Mouse (Mus musculus) midbrain, embryonic 14.5 days (tissue): ENCODE results near the gene Tns3. TPM values are rescaled to one million over a fixed set of nuclear protein-coding genes. Genes with fewer than 3 reads are reported as not detected.

ENCODE experiments used
- ATAC-seq: fragments of 200-750 bp; cut with Nextera tagmentation; 2 replicates; pipeline ENCODE4 v1.8.0; 2017; ENCODE audit warnings: moderate number of reproducible peaks, moderate library complexity; ENCODE audit not compliant: low FRiP score, low TSS enrichment
- DNase-seq: peaks from one replicate; pipeline ENCODE4 v3.0.0-alpha.2; 2015
- H3K27ac ChIP-seq: fragments of 300-500 bp; sonication (generic); replicated peaks from 2 replicates; pipeline ENCODE4 v1.5.1; 2014; ENCODE audit warnings: mild to moderate bottlenecking, low read depth, low read length, moderate library complexity
- H3K27me3 ChIP-seq: fragments of 300-500 bp; sonication (generic); 2 replicates; pipeline ENCODE4 v1.6.1; 2014; ENCODE audit warnings: low read length, control low read depth, mixed read lengths; ENCODE audit not compliant: control insufficient read depth, insufficient read depth
- H3K36me3 ChIP-seq: fragments of 300-500 bp; sonication (generic); 2 replicates; pipeline ENCODE4 v1.6.1; 2014; ENCODE audit warnings: low read length, control low read depth; ENCODE audit not compliant: control insufficient read depth, insufficient read depth
- H3K4me1 ChIP-seq: fragments of 300-500 bp; sonication (generic); 2 replicates; pipeline ENCODE4 v1.6.1; 2014; ENCODE audit warnings: mild to moderate bottlenecking, antibody characterized with exemption, low read length, control low read depth; ENCODE audit not compliant: control insufficient read depth, insufficient read depth
- H3K4me2 ChIP-seq: fragments of 300-500 bp; sonication (generic); 2 replicates; pipeline ENCODE4 v1.6.1; 2014; ENCODE audit warnings: mild to moderate bottlenecking, low read length, moderate library complexity
- H3K4me3 ChIP-seq: fragments of 300-500 bp; sonication (generic); replicated peaks from 2 replicates; pipeline ENCODE4 v1.5.1; 2014; ENCODE audit warnings: low read depth, low read length
- H3K9ac ChIP-seq: fragments of 300-500 bp; sonication (generic); replicated peaks from 2 replicates; pipeline ENCODE4 v1.6.1; 2014; ENCODE audit warnings: mild to moderate bottlenecking, low read length, moderate library complexity
- H3K9me3 ChIP-seq: fragments of 300-500 bp; sonication (generic); 2 replicates; pipeline ENCODE4 v1.6.1; 2016; ENCODE audit warnings: low read length, control low read depth, mixed read lengths; ENCODE audit not compliant: control insufficient read depth
- WGBS: fragments of 180-500 bp; shearing (Covaris S2); extraction: QIAGEN DNeasy Blood & Tissue Kit; methylation state at CpG from one replicate; pipeline ENCODE4 v1.1.7; 2014; 5-methylcytosine and 5-hydroxymethylcytosine counted together
- polyA plus RNA-seq: library from polyadenylated mRNA; unstranded; fragments of >200 nt; fragmentation: Nextera tagmentation; extraction: Ambion mirVana; gene quantifications from 2 replicates; pipeline ENCODE4 v1.2.1, GENCODE M21; 2014

Gene Tns3
- polyA plus RNA-seq, 1 experiment from 2014 or later: 4.4 TPM

- H3K4me3 ChIP-seq: no peak overlapping the region
- H3K9me3 ChIP-seq: no peaks in the 10 kb centered on the region
- H3K9ac ChIP-seq: no peak overlapping the region
- H3K27ac ChIP-seq: no peak overlapping the region
- ATAC-seq (no peak), DNase-seq (no peak)
- 76% methylated on average over 6 of the region's 6 CpGs for WGBS
- no peaks in the 10 kb centered on the region for H3K36me3 ChIP-seq
- 0 out of 2 replicates have a peak, but pooled peaks cover 6% of the 10 kb centered on the region for H3K27me3 ChIP-seq
- H3K4me1 ChIP-seq: peaks cover 6% of the 10 kb centered on the region; the same call in 1 of the 2 replicates
- H3K4me2 ChIP-seq: no peak overlapping the region
Observed at GRCm38 (mm10) chr11:8659061-8659460, 5.3 kb downstream of the Tns3 start.

DNA sequence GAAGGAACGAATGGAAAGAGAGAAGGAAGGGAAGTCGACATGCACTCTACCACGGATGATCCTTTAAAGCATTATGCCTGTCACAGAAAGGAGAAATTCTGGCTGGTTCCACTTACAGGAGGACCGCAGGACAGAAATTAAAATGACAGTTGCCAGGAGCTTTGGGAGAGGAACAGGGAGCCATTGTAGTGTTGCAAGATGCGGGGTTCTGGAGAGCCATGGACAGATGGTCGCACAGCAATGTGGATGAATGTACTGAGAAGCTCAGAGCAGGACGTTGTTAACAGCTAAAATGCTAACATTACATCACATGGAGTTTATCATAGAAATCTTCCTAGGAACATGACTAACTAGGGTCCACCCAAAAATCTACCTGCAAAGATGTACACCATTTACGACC, 6.8 kb downstream of the Tns3 start:
- WGBS: 95% methylated on average over 8 of the region's 8 CpGs
- Histone ChIP-seq H3K27me3 (no peaks in the 10 kb centered on the region), H3K36me3 (no peaks in the 10 kb centered on the region), H3K9ac (no peak overlapping the region), H3K4me3 (no peak overlapping the region), H3K9me3 (no peaks in the 10 kb centered on the region), H3K4me2 (no peak overlapping the region), H3K4me1 (peaks cover 4% of the 10 kb centered on the region; the same call in 1 of the 2 replicates), H3K27ac (no peak overlapping the region)
- ATAC-seq (no peak), DNase-seq (no peak)

GRCm38 (mm10) chr11:8656448-8657393, 7.6 kb downstream of the Tns3 start:
- Histone ChIP-seq H3K36me3 (no peaks in the 10 kb centered on the region), H3K4me3 (no peak overlapping the region), H3K9me3 (no peaks in the 10 kb centered on the region), H3K27ac (no peak overlapping the region), H3K9ac (no peak overlapping the region), H3K4me1 (peaks cover 4% of the 10 kb centered on the region; the same call in 1 of the 2 replicates), H3K4me2 (no peak overlapping the region), H3K27me3 (no peaks in the 10 kb centered on the region)
- DNase-seq (no peak), ATAC-seq (no peak)
- WGBS: 89% methylated on average over 12 of the region's 12 CpGs

GRCm38 (mm10) chr11:8653800-8654295, 10.5 kb downstream of the Tns3 start:
- Histone ChIP-seq H3K36me3 (no peaks in the 10 kb centered on the region), H3K4me2 (no peak overlapping the region), H3K9me3 (no peaks in the 10 kb centered on the region), H3K4me3 (no peak overlapping the region), H3K27me3 (no peaks in the 10 kb centered on the region), H3K4me1 (peaks cover 4% of the 10 kb centered on the region; the same call in 1 of the 2 replicates), H3K27ac (no peak overlapping the region), H3K9ac (no peak overlapping the region)
- peak; percentile 15; the same call in 1 of the 2 replicates for ATAC-seq
- WGBS: 61% methylated on average over 13 of the region's 13 CpGs
- DNase-seq: no peak

DNA sequence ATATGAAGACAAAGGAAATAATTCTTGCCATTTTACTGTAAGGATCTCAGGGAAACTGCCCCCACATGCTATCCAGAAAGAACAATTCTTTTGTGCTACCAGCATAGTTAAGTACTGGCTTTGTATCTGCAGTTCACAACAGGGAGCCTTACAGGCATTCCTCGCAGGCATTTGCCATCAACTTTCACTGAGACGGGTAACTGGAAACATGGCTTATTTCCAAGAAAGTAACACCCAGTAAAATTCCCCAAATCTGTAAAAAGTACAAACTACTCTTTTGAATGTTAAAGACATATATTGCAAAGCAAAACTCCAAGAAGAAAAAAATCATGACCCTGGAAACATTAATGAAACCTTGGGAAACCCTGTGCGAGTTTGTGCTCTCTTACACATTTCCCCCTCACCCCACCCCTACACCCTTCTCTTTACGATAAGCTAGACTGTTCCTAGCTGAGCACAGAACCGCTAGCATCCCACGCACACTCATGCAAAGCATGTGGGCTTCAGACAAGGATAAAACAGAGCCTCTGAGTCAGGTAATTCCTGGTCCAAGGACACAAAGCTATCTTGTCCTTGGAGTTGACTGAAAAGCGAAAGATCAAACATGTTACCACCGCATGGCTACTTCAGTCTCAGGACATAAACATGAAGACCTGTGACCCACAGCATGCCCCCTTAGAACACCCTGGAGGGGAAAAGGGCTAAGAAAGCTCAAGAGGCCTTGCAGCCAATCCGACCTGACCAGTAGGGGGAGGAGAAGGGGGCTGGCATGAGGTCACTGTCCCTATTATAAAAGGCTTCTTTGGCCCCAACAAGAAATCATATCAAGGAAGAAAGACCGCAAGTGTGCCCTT, 11.3 kb downstream of the Tns3 start:
- DNase-seq (no peak), ATAC-seq (no peak)
- no peak overlapping the region for H3K4me2 ChIP-seq
- no peak overlapping the region for H3K4me3 ChIP-seq
- H3K27ac ChIP-seq: no peak overlapping the region
- H3K27me3 ChIP-seq: no peaks in the 10 kb centered on the region
- H3K4me1 ChIP-seq: peaks cover 4% of the 10 kb centered on the region; the same call in 1 of the 2 replicates
- 52% methylated on average over 10 of the region's 10 CpGs for WGBS
- no peaks in the 10 kb centered on the region for H3K36me3 ChIP-seq
- H3K9me3 ChIP-seq: no peaks in the 10 kb centered on the region
- no peak overlapping the region for H3K9ac ChIP-seq

GRCm38 (mm10) chr11:8652116-8652714, 12.1 kb downstream of the Tns3 start:
- Histone ChIP-seq H3K36me3 (no peaks in the 10 kb centered on the region), H3K4me2 (no peak overlapping the region), H3K27me3 (no peaks in the 10 kb centered on the region), H3K9ac (no peak overlapping the region), H3K9me3 (no peaks in the 10 kb centered on the region), H3K4me1 (peaks cover 4% of the 10 kb centered on the region; the same call in 1 of the 2 replicates), H3K4me3 (no peak overlapping the region), H3K27ac (no peak overlapping the region)
- ATAC-seq (0 out of 2 replicates have a peak, but pooled peaks have one; percentile 29), DNase-seq (no peak)
- 81% methylated on average over 10 of the region's 10 CpGs for WGBS

DNA sequence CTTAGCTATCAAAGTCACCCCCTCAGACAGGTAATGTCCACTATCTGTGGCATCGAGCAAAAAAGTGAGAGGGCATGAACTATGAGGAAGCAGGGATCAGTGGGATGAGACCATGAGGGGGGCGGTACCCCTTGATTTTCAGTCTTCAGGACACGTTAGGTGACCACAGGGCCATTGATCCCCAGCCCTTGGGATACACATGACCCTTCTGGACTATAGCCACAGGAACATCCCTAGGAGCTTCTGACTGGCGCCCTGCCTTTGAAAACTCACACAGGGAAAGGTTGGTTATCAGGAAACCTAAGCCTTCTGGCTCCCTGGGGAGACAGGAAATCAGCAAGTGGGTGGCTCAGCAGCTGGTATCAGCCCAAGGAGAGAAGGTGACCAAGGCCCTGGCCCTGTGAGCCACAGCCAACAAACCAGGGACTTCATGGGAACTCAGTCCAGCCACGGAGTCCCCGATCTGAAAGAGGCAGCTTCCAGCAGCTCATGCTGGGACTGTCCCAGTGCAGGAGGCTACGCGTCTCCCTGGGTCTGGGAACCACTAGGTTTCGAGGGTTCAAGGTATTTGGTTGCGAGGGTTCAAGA, 12.8 kb downstream of the Tns3 start:
- 88% methylated on average over 10 of the region's 10 CpGs for WGBS
- no peak for DNase-seq

GRCm38 (mm10) chr11:8645609-8646008, 18.7 kb downstream of the Tns3 start:
- Histone ChIP-seq H3K9ac (no peak overlapping the region), H3K4me3 (no peak overlapping the region), H3K9me3 (no peaks in the 10 kb centered on the region), H3K36me3 (no peaks in the 10 kb centered on the region), H3K27ac (no peak overlapping the region), H3K4me2 (no peak overlapping the region), H3K4me1 (no peaks in the 10 kb centered on the region), H3K27me3 (no peaks in the 10 kb centered on the region)
- WGBS: 93% methylated on average over 3 of the region's 3 CpGs
- ATAC-seq (no peak), DNase-seq (no peak)

More for the DNA sequence above, 12.8 kb downstream of the Tns3 start:
- H3K4me2 ChIP-seq: no peak overlapping the region
- no peak for ATAC-seq
- no peaks in the 10 kb centered on the region for H3K9me3 ChIP-seq
- H3K36me3 ChIP-seq: no peaks in the 10 kb centered on the region
- H3K27me3 ChIP-seq: no peaks in the 10 kb centered on the region
- no peak overlapping the region for H3K4me3 ChIP-seq
- H3K9ac ChIP-seq: no peak overlapping the region
- H3K27ac ChIP-seq: no peak overlapping the region
- peaks cover 4% of the 10 kb centered on the region; the same call in 1 of the 2 replicates for H3K4me1 ChIP-seq
